8 mouse cellular contexts compared by ENCODE assay signal in the genomic region with DNA sequence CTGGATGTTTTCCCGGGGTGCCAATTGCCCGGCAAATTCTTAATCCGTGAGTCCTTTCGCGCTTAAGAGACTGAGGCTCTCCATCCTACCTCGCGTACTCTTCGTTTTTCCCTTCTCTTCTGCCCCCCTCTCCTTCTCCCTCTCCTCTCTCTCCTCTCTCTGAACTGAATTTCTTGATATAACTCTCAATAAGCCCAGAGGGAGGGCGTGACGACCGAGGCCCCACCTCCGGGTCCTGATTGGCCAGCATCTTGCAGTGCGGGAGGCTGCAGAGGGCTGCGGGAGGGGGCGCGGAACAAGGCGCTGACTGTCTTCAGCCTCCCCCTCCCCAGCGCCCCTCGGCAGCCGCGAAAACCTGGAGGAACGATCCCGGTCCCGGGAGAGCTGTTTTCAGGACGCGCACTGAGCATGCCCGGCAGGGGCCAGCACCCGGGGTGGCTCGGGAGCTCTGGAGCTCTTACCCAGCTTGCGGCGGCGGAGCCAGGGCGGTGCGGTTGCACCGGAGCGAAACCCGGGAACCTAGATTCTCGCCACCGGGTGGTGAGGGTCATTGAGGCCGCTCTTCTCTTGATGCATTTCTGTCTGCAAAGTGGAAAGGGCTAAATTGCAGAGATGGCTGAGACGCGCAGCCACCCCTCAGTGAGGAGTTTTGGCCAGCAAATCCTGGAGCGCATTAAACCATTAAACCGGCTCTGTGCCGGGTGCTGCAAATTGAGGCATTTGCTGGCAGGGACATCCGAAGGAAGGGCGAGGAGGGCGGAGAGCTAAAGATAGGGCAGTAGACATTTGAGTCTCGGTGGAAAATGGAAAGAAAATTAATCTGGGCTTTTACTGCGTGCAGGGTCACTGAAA. TPM values are rescaled to one million over a fixed set of nuclear protein-coding genes. Genes with fewer than 3 reads are reported as not detected.
DNase-seq lines count a peak whose midpoint lies in the region; ATAC-seq lines count a peak whose summit lies in the region.

A gene (minus strand): TSS at position 161 of the 852 bp plus-strand sequence.

- peak within 1 kb of the TSS; percentile 58 for H3K4me3 ChIP-seq in hindbrain, embryonic 16.5 days (ENCODE audit: low read length)

- H3K27me3 ChIP-seq in hindbrain, embryonic 16.5 days (replicated peaks; ENCODE audit: control insufficient read depth, insufficient read depth, low read length), result no peaks in the 10 kb centered on the region

- peaks cover 5% of the 10 kb centered on the region; the same call in 1 of the 2 replicates for H3K36me3 ChIP-seq in hindbrain, embryonic 16.5 days (ENCODE audit: control insufficient read depth, insufficient read depth, low read length)

- H3K27ac ChIP-seq in hindbrain, embryonic 16.5 days (ENCODE audit: low read depth, low read length), result peak within 1 kb of the TSS; percentile 86

- peak within 1 kb of the TSS; percentile 72 for H3K4me2 ChIP-seq in hindbrain, embryonic 16.5 days (ENCODE audit: low read length)

- under 1% methylated on average over 50 of the region's 50 CpGs for WGBS in hindbrain, embryonic 16.5 days

- no peaks in the 10 kb centered on the region for H3K9me3 ChIP-seq in hindbrain, embryonic 16.5 days (ENCODE audit: control insufficient read depth, low read length)

- H3K9ac ChIP-seq in hindbrain, embryonic 16.5 days (ENCODE audit: low read depth, low read length), result peak within 1 kb of the TSS; percentile 76

- peak; percentile 53 to 79 for DNase-seq in adrenal gland, adult (ENCODE audit: inconsistent age in 2 of 2, low spot score in 1 of 2)
- peak; percentile 48 to 51 for DNase-seq in gastrocnemius, adult 8-10 months (ENCODE audit: low spot score in 2 of 2)
- peak; percentile 98 to 99 for DNase-seq in left cerebral cortex, adult 18-20 months (ENCODE audit: low spot score in 2 of 2)
- peak; percentile 55 for DNase-seq in lung, postnatal 25 days (ENCODE audit: low spot score)
- peak; percentile 98 for DNase-seq in right cerebral cortex, postnatal 14 days

- ATAC-seq in common myeloid progenitor, adult 5-6 weeks (replicated peaks; ENCODE audit: low read depth, poor library complexity, severe bottlenecking), result peak; percentile 54
- peak; percentile 99 for ATAC-seq in hindbrain, embryonic 16.5 days
- no peak for ATAC-seq in erythroblast, adult 5-6 weeks (replicated peaks; ENCODE audit: low FRiP score, poor library complexity, severe bottlenecking)

- peaks cover 3% of the 10 kb centered on the region for H3K4me1 ChIP-seq in hindbrain, embryonic 16.5 days (ENCODE audit: control insufficient read depth, insufficient read depth, low read depth, low read length)

RNA-seq across cellular contexts. Expression of the gene that starts here (rescaled TPM):
- not detected in 2 replicates for total RNA-seq in common myeloid progenitor, adult 5-6 weeks (2017)
- under 1 TPM; 0.17 to 0.48 (median 0.39) TPM for total RNA-seq in gastrocnemius, adult 8-10 months (2022)
- 216 and 232 TPM in 2 replicates for polyA plus RNA-seq in hindbrain, embryonic 16.5 days (2015; fragmentation: Nextera tagmentation; extraction: Ambion mirVana)
- 100 to 1,000 TPM; 165 to 170 TPM for total RNA-seq in left cerebral cortex, adult 18-20 months (2021)
- not detected in 2 replicates for total RNA-seq in erythroblast, adult 5-6 weeks (2015; ENCODE audit: low replicate concordance)
- 0.14 TPM in 1 of 2 replicates, not detected in the other for total RNA-seq in erythroblast, adult 5-6 weeks (2017; ENCODE audit: low replicate concordance)

Comparison
In these comparisons a context has a peak if more than half of its experiments do, and no peak if none do; other contexts are left out.
1. RNA of the gene that starts here (total RNA-seq): 165 to 170 TPM in left cerebral cortex, adult 18-20 months; 0.17 to 0.48 TPM in gastrocnemius, adult 8-10 months, not detected in common myeloid progenitor, adult 5-6 weeks and 0.14 TPM in erythroblast, adult 5-6 weeks; every median in the first group is over 100 times any median in the second.
2. Peak in ATAC-seq in common myeloid progenitor, adult 5-6 weeks; RNA of the gene not detected or under 1 TPM.
3. Peak in DNase-seq in gastrocnemius, adult 8-10 months; RNA of the gene not detected or under 1 TPM.
4. Peak in every context shown above with its lines, with median percentiles within 50 percentile points of each other: DNase-seq.